8 mouse cellular contexts compared by ENCODE assay signal in genomic region chr4:125127305-125128084, GRCm38 (mm10). TPM values are rescaled to one million over a fixed set of nuclear protein-coding genes. Genes with fewer than 3 reads are reported as not detected.
A peak's percentile ranks its signal among the peaks of the same experiment; 100 is the strongest.
DNase-seq lines count a peak whose midpoint lies in the region; ATAC-seq lines count a peak whose summit lies in the region.

Gene Zc3h12a, minus strand, starts transcription at chr4:125127840.

- H3K9ac ChIP-seq in limb, embryonic 13.5 days = peak within 1 kb of the TSS; percentile 63
- H3K9ac ChIP-seq in midbrain, embryonic 14.5 days (replicated peaks; ENCODE audit: low read length) = peak within 1 kb of the TSS; percentile 51; the same call in 1 of the 2 replicates

- 2% methylated on average over 62 of the region's 62 CpGs for WGBS in limb, embryonic 13.5 days
- 1% methylated on average over 62 of the region's 62 CpGs for WGBS in midbrain, embryonic 14.5 days

- H3K36me3 ChIP-seq in limb, embryonic 13.5 days = no peaks in the 10 kb centered on the region
- no peaks in the 10 kb centered on the region for H3K36me3 ChIP-seq in midbrain, embryonic 14.5 days (ENCODE audit: control insufficient read depth, insufficient read depth, low read length)

- peak; percentile 78 for DNase-seq in layer of hippocampus, adult 11-12 months (ENCODE audit: low spot score)
- no peak for DNase-seq in layer of hippocampus, adult 9-10 months (ENCODE audit: low spot score)
- peak; percentile 91 for DNase-seq in gastrocnemius, postnatal 14 days
- DNase-seq in midbrain, embryonic 14.5 days = peak; percentile 83
- peak; percentile 94 to 97 for DNase-seq in spleen, adult 18-20 months

- peaks cover 49% of the 10 kb centered on the region for H3K27me3 ChIP-seq in limb, embryonic 13.5 days
- H3K27me3 ChIP-seq in midbrain, embryonic 14.5 days (ENCODE audit: control insufficient read depth, insufficient read depth, low read length) = peaks cover 16% of the 10 kb centered on the region; the same call in 1 of the 2 replicates

- peak; percentile 52 for ATAC-seq in common myeloid progenitor, adult 5-6 weeks (replicated peaks; ENCODE audit: low read depth, poor library complexity, severe bottlenecking)
- ATAC-seq in inflammation-experienced regulatory T-cells, adult 6 months = peak; percentile 69
- peak; percentile 88 for ATAC-seq in limb, embryonic 13.5 days (ENCODE audit: low FRiP score, low read depth)
- ATAC-seq in midbrain, embryonic 14.5 days (ENCODE audit: low FRiP score, low TSS enrichment) = peak; percentile 79; the same call in 1 of the 2 replicates

- no peaks in the 10 kb centered on the region for H3K9me3 ChIP-seq in limb, embryonic 13.5 days
- no peaks in the 10 kb centered on the region for H3K9me3 ChIP-seq in midbrain, embryonic 14.5 days (ENCODE audit: control insufficient read depth, low read length)

- intact Hi-C loops in gastrocnemius, postnatal 14 days (cut with DNase I; ENCODE audit: low total_unique reads) = no loop called here

- peaks cover 34% of the 10 kb centered on the region for H3K4me1 ChIP-seq in limb, embryonic 13.5 days
- H3K4me1 ChIP-seq in midbrain, embryonic 14.5 days (ENCODE audit: control insufficient read depth, insufficient read depth, low read length) = peaks cover 16% of the 10 kb centered on the region; the same call in 1 of the 2 replicates

- no peak within 1 kb of the TSS for H3K27ac ChIP-seq in limb, embryonic 13.5 days
- H3K27ac ChIP-seq in midbrain, embryonic 14.5 days (replicated peaks; ENCODE audit: low read depth, low read length) = no peak within 1 kb of the TSS

- peak within 1 kb of the TSS; percentile 99 for H3K4me2 ChIP-seq in limb, embryonic 13.5 days (replicated peaks)
- peak within 1 kb of the TSS; percentile 96 for H3K4me2 ChIP-seq in midbrain, embryonic 14.5 days (ENCODE audit: low read length)

- H3K4me3 ChIP-seq in limb, embryonic 13.5 days = peak within 1 kb of the TSS; percentile 71
- peak within 1 kb of the TSS; percentile 57 for H3K4me3 ChIP-seq in midbrain, embryonic 14.5 days (replicated peaks; ENCODE audit: low read depth, low read length)

RNA-seq across cellular contexts. Expression of gene Zc3h12a, which starts in this region (rescaled TPM):
- total RNA-seq in common myeloid progenitor, adult 5-6 weeks (2017) = 8.1 and 9.6 TPM in 2 replicates
- 1 to 10 TPM; 1.5 to 2.5 TPM for total RNA-seq in gastrocnemius, postnatal 14 days (2021)
- 1 to 10 TPM; 4.6 to 6.5 (median 6.5) TPM for polyA plus RNA-seq in inflammation-experienced regulatory T-cells, adult 6 months (2017; shearing (Covaris generic))
- polyA plus RNA-seq in limb, embryonic 13.5 days (2015; fragmentation: Nextera tagmentation; extraction: Ambion mirVana) = 0.41 and 0.46 TPM in 2 replicates
- 0.22 and 0.46 TPM in 2 replicates for polyA plus RNA-seq in midbrain, embryonic 14.5 days (2014; fragmentation: Nextera tagmentation; extraction: Ambion mirVana)

Comparison
In these comparisons a context has a peak if more than half of its experiments do, and no peak if none do; other contexts are left out.
1. Peak in ATAC-seq, H3K4me3 ChIP-seq, H3K9ac ChIP-seq and H3K4me2 ChIP-seq in limb, embryonic 13.5 days; RNA of the gene not detected or under 1 TPM.
2. Peak in DNase-seq, ATAC-seq, H3K4me3 ChIP-seq, H3K9ac ChIP-seq and H3K4me2 ChIP-seq in midbrain, embryonic 14.5 days; RNA of the gene not detected or under 1 TPM.